26 mouse cellular contexts compared by ENCODE assay signal in genomic region chr4:124537681-124538080, GRCm38 (mm10).
A peak's percentile ranks its signal among the peaks of the same experiment; 100 is the strongest.
DNase-seq lines count a peak whose midpoint lies in the region; ATAC-seq lines count a peak whose summit lies in the region.
"Had no signal": no experiment of that assay in that cellular context is flagged by ENCODE, and none has a peak within 500 bp of the region (broad histone marks: within the 10 kb centered on the region; RNA-seq: fewer than 3 reads in every experiment).

No protein-coding gene starts in this region.

- peaks cover 4% of the 10 kb centered on the region; the same call in 1 of the 2 replicates for H3K4me1 ChIP-seq in forebrain, embryonic 14.5 days (ENCODE audit: control insufficient read depth, insufficient read depth, low read length)
- H3K4me1 ChIP-seq in forebrain, embryonic 13.5 days, result peaks cover 4% of the 10 kb centered on the region; the same call in 1 of the 2 replicates
- H3K4me1 ChIP-seq in hindbrain, embryonic 14.5 days (replicated peaks; ENCODE audit: control insufficient read depth, insufficient read depth, low read length), result no peaks in the 10 kb centered on the region
- H3K4me1 ChIP-seq in hindbrain, embryonic 12.5 days, result 0 out of 2 replicates have a peak, but pooled peaks cover 3% of the 10 kb centered on the region
- H3K4me1 ChIP-seq: embryonic facial prominence, embryonic 13.5 days; heart, embryonic 12.5 days; heart, embryonic 15.5 days; hindbrain, embryonic 15.5 days had no signal

- DNase-seq in forebrain, embryonic 14.5 days (ENCODE audit: low spot score), result peak; percentile 53
- DNase-seq in hindbrain, embryonic 14.5 days (ENCODE audit: low spot score), result no peak
- DNase-seq in retina, postnatal 1 day, result peak; percentile 48
- no peak for DNase-seq in retina, embryonic 14.5 days (ENCODE audit: low spot score)
- no peak for DNase-seq in lung, postnatal 4 days
- DNase-seq: adrenal gland, adult 2 months; adrenal gland, postnatal 14 days; cerebellum, adult 11-12 months; cerebellum, adult 8-10 months; cerebellum, postnatal 14 days; gastrocnemius, postnatal 25 days; heart, adult 18-20 months; heart, postnatal 10 days; heart, postnatal 36 days; kidney, adult 18-20 months had no signal

- H3K27ac ChIP-seq in forebrain, embryonic 14.5 days (ENCODE audit: low read depth, low read length), result no peak overlapping the region
- H3K27ac ChIP-seq in forebrain, embryonic 13.5 days, result no peak overlapping the region
- H3K27ac ChIP-seq in hindbrain, embryonic 14.5 days, result no peak overlapping the region
- H3K27ac ChIP-seq in hindbrain, embryonic 12.5 days, result no peak overlapping the region
- H3K27ac ChIP-seq: embryonic facial prominence, embryonic 13.5 days; forebrain, embryonic 10.5 days; forebrain, embryonic 15.5 days; heart, embryonic 15.5 days; hindbrain, embryonic 15.5 days had no signal

- no peak overlapping the region for H3K4me3 ChIP-seq in forebrain, embryonic 14.5 days (ENCODE audit: low read depth, low read length)
- no peak overlapping the region for H3K4me3 ChIP-seq in forebrain, embryonic 13.5 days
- no peak overlapping the region for H3K4me3 ChIP-seq in hindbrain, embryonic 14.5 days (replicated peaks; ENCODE audit: low read length)
- no peak overlapping the region for H3K4me3 ChIP-seq in hindbrain, embryonic 12.5 days
- H3K4me3 ChIP-seq: embryonic facial prominence, embryonic 13.5 days; forebrain, embryonic 10.5 days; forebrain, embryonic 15.5 days; heart, embryonic 12.5 days; heart, embryonic 15.5 days; hindbrain, embryonic 15.5 days had no signal

- 38% methylated on average over 5 of the region's 5 CpGs for WGBS in forebrain, embryonic 14.5 days
- 57% methylated on average over 5 of the region's 5 CpGs for WGBS in forebrain, embryonic 13.5 days
- 54% methylated on average over 5 of the region's 5 CpGs for WGBS in hindbrain, embryonic 14.5 days
- 72% methylated on average over 5 of the region's 5 CpGs for WGBS in hindbrain, embryonic 12.5 days

- no peak overlapping the region for H3K9ac ChIP-seq in forebrain, embryonic 14.5 days (ENCODE audit: low read length)
- no peak overlapping the region for H3K9ac ChIP-seq in forebrain, embryonic 13.5 days
- H3K9ac ChIP-seq in hindbrain, embryonic 14.5 days, result no peak overlapping the region
- H3K9ac ChIP-seq in hindbrain, embryonic 12.5 days, result no peak overlapping the region
- H3K9ac ChIP-seq: embryonic facial prominence, embryonic 13.5 days; forebrain, embryonic 15.5 days; heart, embryonic 12.5 days; heart, embryonic 15.5 days; hindbrain, embryonic 15.5 days had no signal

- no peaks in the 10 kb centered on the region for H3K9me3 ChIP-seq in forebrain, embryonic 14.5 days (replicated peaks; ENCODE audit: control insufficient read depth, low read length)
- no peaks in the 10 kb centered on the region for H3K9me3 ChIP-seq in forebrain, embryonic 13.5 days (replicated peaks)
- no peaks in the 10 kb centered on the region for H3K9me3 ChIP-seq in hindbrain, embryonic 14.5 days (ENCODE audit: control insufficient read depth, low read length)
- H3K9me3 ChIP-seq in hindbrain, embryonic 12.5 days (replicated peaks), result no peaks in the 10 kb centered on the region
- H3K9me3 ChIP-seq: embryonic facial prominence, embryonic 13.5 days; forebrain, embryonic 10.5 days; forebrain, embryonic 15.5 days; heart, embryonic 12.5 days; heart, embryonic 15.5 days; hindbrain, embryonic 15.5 days had no signal

- no peak for ATAC-seq in forebrain, embryonic 14.5 days
- ATAC-seq in forebrain, embryonic 13.5 days, result no peak
- 0 out of 2 replicates have a peak, but pooled peaks have one; percentile 17 for ATAC-seq in hindbrain, embryonic 14.5 days (ENCODE audit: low FRiP score)
- no peak for ATAC-seq in hindbrain, embryonic 12.5 days (ENCODE audit: low FRiP score)
- ATAC-seq: CD4-positive, CD25-positive, alpha-beta regulatory T cell, adult 4 months; forebrain, embryonic 15.5 days; inflammation-experienced regulatory T-cells, adult 6 months; intestine, embryonic 16.5 days had no signal

- no peaks in the 10 kb centered on the region for H3K36me3 ChIP-seq in forebrain, embryonic 14.5 days (ENCODE audit: control insufficient read depth, insufficient read depth, low read length)
- no peaks in the 10 kb centered on the region for H3K36me3 ChIP-seq in forebrain, embryonic 13.5 days (ENCODE audit: poor library complexity, severe bottlenecking)
- no peaks in the 10 kb centered on the region for H3K36me3 ChIP-seq in hindbrain, embryonic 14.5 days (replicated peaks; ENCODE audit: control insufficient read depth, insufficient read depth)
- no peaks in the 10 kb centered on the region for H3K36me3 ChIP-seq in hindbrain, embryonic 12.5 days
- H3K36me3 ChIP-seq: embryonic facial prominence, embryonic 13.5 days; forebrain, embryonic 10.5 days; forebrain, embryonic 15.5 days; heart, embryonic 12.5 days; heart, embryonic 15.5 days; hindbrain, embryonic 15.5 days had no signal

- H3K27me3 ChIP-seq in forebrain, embryonic 14.5 days (replicated peaks; ENCODE audit: control insufficient read depth, insufficient read depth, low read length), result no peaks in the 10 kb centered on the region
- H3K27me3 ChIP-seq in forebrain, embryonic 13.5 days, result no peaks in the 10 kb centered on the region
- H3K27me3 ChIP-seq in hindbrain, embryonic 14.5 days (ENCODE audit: control insufficient read depth, insufficient read depth, low read length), result no peaks in the 10 kb centered on the region; the same call in 1 of the 2 replicates
- 0 out of 2 replicates have a peak, but pooled peaks cover 4% of the 10 kb centered on the region for H3K27me3 ChIP-seq in hindbrain, embryonic 12.5 days
- H3K27me3 ChIP-seq: embryonic facial prominence, embryonic 13.5 days; forebrain, embryonic 15.5 days; heart, embryonic 12.5 days; heart, embryonic 15.5 days; hindbrain, embryonic 15.5 days had no signal

- no peak overlapping the region for H3K4me2 ChIP-seq in forebrain, embryonic 14.5 days (ENCODE audit: low read length)
- H3K4me2 ChIP-seq in forebrain, embryonic 13.5 days, result no peak overlapping the region
- no peak overlapping the region for H3K4me2 ChIP-seq in hindbrain, embryonic 14.5 days (replicated peaks)
- no peak overlapping the region for H3K4me2 ChIP-seq in hindbrain, embryonic 12.5 days (replicated peaks)
- H3K4me2 ChIP-seq: embryonic facial prominence, embryonic 13.5 days; forebrain, embryonic 15.5 days; heart, embryonic 12.5 days; heart, embryonic 15.5 days; hindbrain, embryonic 15.5 days had no signal

Comparison
In these comparisons a context has a peak if more than half of its experiments do, and no peak if none do; other contexts are left out.
1. DNase-seq: peak in forebrain, embryonic 14.5 days (single experiment) and retina, postnatal 1 day (single experiment); none in hindbrain, embryonic 14.5 days (single experiment), retina, embryonic 14.5 days (single experiment) and lung, postnatal 4 days (0 of 2).